Mouse (Mus musculus) E14TG2a.4 (cell line): ENCODE measurements around the gene Atg2b.

Source experiments
- CTCF ChIP-seq: conservative IDR thresholded peaks from 2 replicates; pipeline ENCODE4 v1.5.1; 2014; ENCODE audit warnings: low read length
- POU5F1 ChIP-seq: IDR thresholded peaks from 2 replicates; pipeline ENCODE4 v1.6.1; 2014; ENCODE audit warnings: low read length, borderline replicate concordance

GRCm38 (mm10) chr12:105572622-105573021 is 112.4 kb downstream of the Atg2b start:
- no peak for TF ChIP-seq CTCF
- TF ChIP-seq POU5F1 = no peak
